Mouse (Mus musculus) MEL (cell line): ENCODE measurements at regions not wholly inside any gene's neighbourhood (a gene's known extent, or its start where the extent isn't known, plus 50 kb on each side); places are given as distances from the start of the nearest gene placed in this dataset.

Experiments used
- CHD1 ChIP-seq: IDR thresholded peaks from 2 replicates; pipeline ENCODE4 v1.6.1; 2012; ENCODE audit warnings: low read depth, mild to moderate bottlenecking, inconsistent platforms, low read length, improper control_type of control experiment
- EP300 ChIP-seq, 2 experiments: IDR thresholded peaks; 2 replicates each; pipeline ENCODE4 v1.6.1; 2011; ENCODE audit warnings: improper control_type of control experiment in 2 of 2, low read length in 2 of 2, low read depth in 1 of 2, mild to moderate bottlenecking in 1 of 2
- ETS1 ChIP-seq: IDR thresholded peaks from 2 replicates; pipeline ENCODE4 v1.6.1; 2012; ENCODE audit warnings: low read depth, mild to moderate bottlenecking, inconsistent platforms, low read length, improper control_type of control experiment, moderate library complexity
- POLR2A ChIP-seq, 2 experiments: IDR thresholded peaks; 2 replicates each; pipeline ENCODE4 v1.6.1; 2011 to 2012; ENCODE audit warnings: low read length in 2 of 2, mild to moderate bottlenecking in 2 of 2, control low read depth in 1 of 2, improper control_type of control experiment in 1 of 2, low read depth in 1 of 2, moderate library complexity in 1 of 2; ENCODE audit not compliant: control insufficient read depth in 1 of 2, insufficient read depth in 1 of 2, poor library complexity in 1 of 2
- SMC3 ChIP-seq: IDR thresholded peaks from 2 replicates; pipeline ENCODE4 v1.6.1; 2011; ENCODE audit warnings: low read depth, low read length, improper control_type of control experiment
- TCF12 ChIP-seq: IDR thresholded peaks from 2 replicates; pipeline ENCODE4 v1.6.1; 2014; ENCODE audit warnings: low read depth, mild to moderate bottlenecking, inconsistent platforms, low read length, improper control_type of control experiment, moderate library complexity

DNA sequence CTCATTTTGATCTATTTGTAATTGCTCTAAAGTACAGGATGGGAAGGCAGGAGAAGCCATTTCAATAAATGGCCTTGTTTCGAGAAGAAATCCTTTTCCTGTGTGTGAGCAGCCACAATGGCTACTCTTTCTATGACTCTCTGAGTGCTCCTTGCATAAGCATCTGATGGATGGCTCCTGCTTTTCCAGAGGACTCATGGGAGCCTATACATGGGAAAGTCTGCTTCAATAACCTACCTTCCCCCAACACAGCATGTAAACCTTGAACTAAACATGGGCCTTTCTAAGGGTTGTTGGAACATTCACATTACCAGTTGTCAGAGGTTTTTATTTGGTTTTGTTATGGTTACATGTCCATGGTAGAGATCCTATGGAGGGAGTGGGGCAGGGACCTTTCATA, 103.3 kb downstream of the Kcne4 start:
- TF ChIP-seq POLR2A (IDR thresholded peaks at IDR 0.05; ENCODE audit: control insufficient read depth in 1 of 2, insufficient read depth in 1 of 2, low read depth in 1 of 2, low read length in 2 of 2, poor library complexity in 1 of 2) (no peak), CHD1 (no peak), TCF12 (no peak), SMC3 (no peak), EP300 (IDR thresholded peaks at IDR 0.05; ENCODE audit: low read depth in 1 of 2, low read length in 2 of 2) (no peak), ETS1 (no peak)
